Mouse (Mus musculus) lung, adult 2 months (tissue): ENCODE data around the gene Micu2.
"Not testable (repeated sequence)": the region's sequence is repeated elsewhere in the genome, so short reads cannot be mapped to it uniquely, and the experiment has no call there.

Source experiments
- CTCF ChIP-seq: fragments of 200-500 bp; IDR thresholded peaks from 2 replicates; pipeline ENCODE4 v1.5.1; 2011; ENCODE audit warnings: mild to moderate bottlenecking, low read length, control low read depth; ENCODE audit not compliant: insufficient read depth
- POLR2A ChIP-seq: fragments of 200-500 bp; IDR thresholded peaks from 2 replicates; pipeline ENCODE4 v1.6.1; 2011; ENCODE audit warnings: low read depth, mild to moderate bottlenecking, control low read depth, low read length, borderline replicate concordance; ENCODE audit errors: extremely low read depth

- not testable (repeated sequence) for TF ChIP-seq CTCF, POLR2A
These were observed 87.3 kb downstream of the Micu2 start for GRCm38 (mm10) chr14:57911787-57912186.
